Mouse (Mus musculus) ES-E14 (cell line): ENCODE results near the gene Serinc3.

Experiments used
- CHD2 ChIP-seq: IDR thresholded peaks from 2 replicates; pipeline ENCODE4 v1.6.1; 2014; ENCODE audit warnings: mild to moderate bottlenecking, low read depth, low read length, inconsistent platforms
- ZNF384 ChIP-seq: IDR thresholded peaks from 2 replicates; pipeline ENCODE4 v1.6.1; 2012; ENCODE audit warnings: low read depth, low read length, inconsistent platforms

GRCm38 (mm10) chr2:163602101-163602971 lies 42.6 kb downstream of the Serinc3 start, which contains the start of gene Ttpal:
- TF ChIP-seq ZNF384 (no peak), CHD2 (no peak)
